Mouse (Mus musculus): ENCODE measurements at regions not wholly inside any gene's neighbourhood (a gene's known extent, or its start where the extent isn't known, plus 50 kb on each side); places are given as distances from the start of the nearest gene placed in this dataset.

GRCm38 (mm10) chr1:166942201-166942600 is 59.0 kb upstream of the Fam78b start:
- in situ Hi-C loops (cut with MboI; ENCODE audit: low pct_unique_long_range_greater_than_20kb) = no loop called here
- H3K27me3 ChIP-seq = no peaks in the 10 kb centered on the region
- TF ChIP-seq CTCF (IDR thresholded peaks at IDR 0.05) = no peak
- ChIA-PET CTCF (no interaction called here), POLR2A (no interaction called here)
- DNase-seq (ENCODE audit: low read depth, low spot score) = no peak
- no peak for ATAC-seq

- H3K27me3 ChIP-seq = no peaks in the 10 kb centered on the region
- DNase-seq (ENCODE audit: low read depth, low spot score) = no peak
- no peak for ATAC-seq
- POLR2A ChIA-PET = no interaction called here
- no peak for TF ChIP-seq CTCF (IDR thresholded peaks at IDR 0.05)
- in situ Hi-C loops (cut with MboI; ENCODE audit: low pct_unique_long_range_greater_than_20kb) = no loop called here
- CTCF ChIA-PET = no interaction called here
Observed at GRCm38 (mm10) chr1:166944540-166944939, 56.7 kb upstream of the Fam78b start.

- in situ Hi-C loops (cut with MboI; ENCODE audit: low pct_unique_long_range_greater_than_20kb) = no loop called here
- ATAC-seq (no peak), DNase-seq (ENCODE audit: low read depth, low spot score) (no peak)
- POLR2A ChIA-PET = no interaction called here
- H3K27me3 ChIP-seq = no peaks in the 10 kb centered on the region
- CTCF ChIA-PET = no interaction called here
- TF ChIP-seq CTCF (IDR thresholded peaks at IDR 0.05) = no peak
Observed at GRCm38 (mm10) chr1:166947844-166948702, 53.1 kb upstream of the Fam78b start.

All from Patski (cell line).